Mouse (Mus musculus) thymus, postnatal 4 days (tissue): ENCODE data around the gene Bbip1.
"Not testable (repeated sequence)": the region's sequence is repeated elsewhere in the genome, so short reads cannot be mapped to it uniquely, and the experiment has no call there.

Source experiments
- DNase-seq: peaks from one replicate; pipeline ENCODE4 v3.0.0; 2021

The Bbip1 gene

GRCm38 (mm10) chr19:53943802-53944785, at the start of gene Bbip1, which contains the start of gene Shoc2:
Bbip1 (minus strand) TSS chr19:53944627.
Shoc2 (plus strand) TSS chr19:53944306.
- DNase-seq, result peak; percentile 99

- DNase-seq, result no peak
Observed at GRCm38 (mm10) chr19:53993860-53994259, 49.4 kb upstream of the Bbip1 start.

DNA sequence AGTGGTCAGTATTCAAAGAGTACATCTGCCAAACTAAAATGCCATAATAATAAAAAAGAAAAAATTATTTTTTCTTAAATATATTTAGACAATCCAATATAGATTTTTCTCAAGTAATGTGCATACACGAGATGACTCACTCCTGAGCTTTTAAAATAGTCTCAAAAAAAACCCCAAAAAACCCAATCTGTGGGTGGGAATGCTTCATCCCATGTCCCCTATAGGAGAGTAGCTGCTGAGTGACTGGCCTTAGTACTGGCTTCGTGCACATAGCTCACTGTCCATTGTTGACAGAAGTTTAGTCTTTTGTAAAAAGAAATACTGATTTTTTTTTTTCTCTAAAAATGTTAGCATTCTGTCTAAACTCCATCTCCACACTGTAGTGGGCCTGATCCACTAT, 46.1 kb upstream of the Bbip1 start:
- DNase-seq, result no peak

DNA sequence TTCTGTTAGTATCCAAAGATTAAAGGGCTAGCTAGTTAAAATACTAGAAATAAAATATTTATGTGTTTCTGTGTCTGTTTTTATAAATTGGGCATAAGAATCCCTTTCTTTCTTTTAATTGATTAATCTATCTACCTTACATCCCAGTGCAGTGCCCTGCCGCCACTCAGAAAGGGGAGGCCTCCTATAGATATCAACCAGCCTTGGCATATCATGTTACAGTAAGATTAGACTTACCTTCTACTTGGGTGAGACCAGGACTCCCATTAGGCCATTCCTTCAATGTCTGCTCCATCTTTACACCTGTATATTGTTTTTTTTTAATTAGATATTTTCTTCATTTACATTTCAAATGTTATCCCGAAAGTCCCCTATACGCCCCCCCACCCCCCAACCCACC, 40.2 kb upstream of the Bbip1 start:
- no peak for DNase-seq

DNA sequence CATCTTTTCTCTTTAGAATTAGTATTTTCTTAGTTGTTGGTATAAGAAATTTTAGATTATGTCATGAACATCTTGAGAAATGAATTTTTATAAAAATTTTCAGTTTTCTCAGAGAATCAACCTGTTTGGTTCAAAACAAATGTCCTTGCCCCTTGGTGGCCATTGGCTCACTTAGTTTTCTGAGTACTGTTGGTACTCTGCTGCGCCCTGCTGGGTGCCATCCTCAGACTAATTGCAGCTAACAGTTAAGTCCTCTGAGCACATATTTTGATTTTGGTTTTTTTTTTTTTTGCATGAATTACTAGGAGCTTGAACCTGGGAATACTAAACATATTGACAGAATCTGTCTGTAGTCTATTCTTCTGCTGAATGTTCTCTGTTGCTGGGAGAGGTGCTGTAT, 38.9 kb upstream of the Bbip1 start:
- DNase-seq, result peak; percentile 36

- DNase-seq, result no peak
Observed at GRCm38 (mm10) chr19:53982041-53982440, 37.6 kb upstream of the Bbip1 start.

GRCm38 (mm10) chr19:53973656-53974055, 29.2 kb upstream of the Bbip1 start:
- no peak for DNase-seq

- DNase-seq, result no peak
Observed at GRCm38 (mm10) chr19:53971938-53972337, 27.5 kb upstream of the Bbip1 start.

- DNase-seq, result no peak
Observed at GRCm38 (mm10) chr19:53969226-53969625, 24.8 kb upstream of the Bbip1 start.

DNA sequence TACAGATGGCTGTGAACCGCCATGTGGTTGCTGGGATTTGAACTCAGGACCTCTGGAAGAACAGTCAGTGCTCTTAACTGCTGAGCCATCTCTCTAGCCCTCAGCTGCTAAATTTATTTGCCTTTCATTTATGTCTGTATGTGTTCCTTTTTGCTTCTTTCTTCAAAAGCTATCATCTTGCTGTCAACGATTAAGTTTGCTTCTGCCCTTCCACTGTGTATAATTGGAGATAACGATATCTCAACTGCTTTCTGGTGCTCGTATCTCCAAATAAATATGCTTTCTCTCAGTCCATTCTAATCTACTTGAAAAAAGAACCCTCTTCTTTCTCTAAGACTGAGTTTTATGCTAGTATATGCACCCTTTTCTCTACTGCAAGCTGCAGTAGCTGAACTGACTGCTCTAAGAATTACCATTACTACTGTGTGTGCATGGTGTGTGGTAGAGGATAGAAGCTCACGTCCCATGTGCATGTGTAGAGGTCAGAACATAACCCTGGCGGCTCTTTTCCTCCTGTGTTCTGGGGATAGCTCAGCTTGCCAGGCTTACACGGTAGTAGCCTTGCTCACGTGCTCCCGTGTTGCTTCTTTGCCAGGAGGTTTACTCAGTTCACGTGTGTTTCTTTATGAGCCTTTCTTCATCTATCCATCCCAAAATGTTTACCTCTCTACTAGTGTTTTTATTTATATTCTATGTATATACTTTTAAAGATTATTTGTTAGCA, 20.6 kb upstream of the Bbip1 start:
- DNase-seq, result no peak

GRCm38 (mm10) chr19:53964347-53964746, 19.9 kb upstream of the Bbip1 start:
- not testable (repeated sequence) for DNase-seq

DNA sequence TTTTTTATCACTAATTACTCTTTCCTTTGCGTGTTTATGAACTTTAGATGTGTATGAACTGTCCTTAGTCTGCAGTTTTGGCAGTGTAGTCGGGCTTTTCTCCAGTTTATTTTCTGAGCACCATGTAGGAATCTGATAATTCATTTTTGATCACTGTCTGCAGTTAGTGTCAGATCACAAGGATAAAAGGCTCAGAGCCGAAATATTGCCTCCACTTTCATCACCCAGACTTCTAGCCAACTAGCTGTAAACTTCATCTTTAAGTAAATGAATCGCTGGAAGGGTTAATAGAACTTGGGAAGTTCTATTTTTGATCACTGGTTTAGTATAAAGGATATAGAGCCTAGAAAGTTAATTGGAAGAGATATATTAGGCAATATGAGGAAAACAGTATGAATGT, 18.1 kb upstream of the Bbip1 start:
- no peak for DNase-seq

DNA sequence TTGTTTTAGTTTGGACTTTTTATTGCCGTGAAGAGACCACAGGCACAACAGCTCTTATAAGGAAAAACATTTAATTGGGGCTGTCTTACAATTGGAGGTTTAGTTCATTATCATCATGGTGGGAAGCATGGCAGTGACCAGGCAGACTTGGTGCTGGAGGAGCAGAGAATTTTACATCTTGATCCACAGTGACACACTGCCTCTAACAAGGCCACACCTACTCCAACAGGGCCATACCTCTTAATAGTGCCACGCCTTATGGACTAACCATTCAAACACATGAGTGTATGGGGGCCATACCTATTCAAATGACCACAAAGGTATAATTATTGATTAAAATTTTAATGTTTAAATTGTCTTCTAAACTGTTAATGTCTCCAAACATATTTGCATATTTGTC, 13.1 kb upstream of the Bbip1 start:
- no peak for DNase-seq

- peak; percentile 68 for DNase-seq
Observed at GRCm38 (mm10) chr19:53945171-53946042, 980 bp upstream of the Bbip1 start.

DNA sequence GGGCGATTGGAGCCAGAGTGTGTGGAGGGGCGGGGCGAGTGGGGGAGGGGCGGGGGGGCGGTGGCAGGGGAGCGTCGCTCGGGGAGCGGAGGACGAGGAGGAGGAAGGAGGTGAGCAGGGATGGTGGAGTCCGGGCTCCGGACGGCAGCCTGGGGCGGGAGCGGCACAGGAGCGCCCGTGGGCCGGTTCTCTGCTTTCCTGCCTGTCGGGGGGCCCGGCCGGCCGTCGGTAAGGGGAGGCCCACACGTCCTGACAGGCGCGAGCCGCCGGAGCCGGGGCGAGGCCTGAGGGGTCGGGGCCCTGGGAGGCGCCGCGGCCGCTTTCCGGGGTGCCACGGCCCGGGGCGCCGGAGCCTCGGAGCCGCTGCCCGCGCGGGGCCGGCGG, 351 bp upstream of the Bbip1 start:
- no peak for DNase-seq

GRCm38 (mm10) chr19:53942342-53942741, 2.1 kb downstream of the Bbip1 start:
- no peak for DNase-seq

GRCm38 (mm10) chr19:53941139-53941538, 3.3 kb downstream of the Bbip1 start:
- DNase-seq, result no peak

- no peak for DNase-seq
Observed at GRCm38 (mm10) chr19:53939467-53939866, 5.0 kb downstream of the Bbip1 start.

- no peak for DNase-seq
Observed at GRCm38 (mm10) chr19:53934046-53934445, 10.4 kb downstream of the Bbip1 start.

- DNase-seq, result no peak
Observed at GRCm38 (mm10) chr19:53933050-53933449, 11.4 kb downstream of the Bbip1 start.

DNA sequence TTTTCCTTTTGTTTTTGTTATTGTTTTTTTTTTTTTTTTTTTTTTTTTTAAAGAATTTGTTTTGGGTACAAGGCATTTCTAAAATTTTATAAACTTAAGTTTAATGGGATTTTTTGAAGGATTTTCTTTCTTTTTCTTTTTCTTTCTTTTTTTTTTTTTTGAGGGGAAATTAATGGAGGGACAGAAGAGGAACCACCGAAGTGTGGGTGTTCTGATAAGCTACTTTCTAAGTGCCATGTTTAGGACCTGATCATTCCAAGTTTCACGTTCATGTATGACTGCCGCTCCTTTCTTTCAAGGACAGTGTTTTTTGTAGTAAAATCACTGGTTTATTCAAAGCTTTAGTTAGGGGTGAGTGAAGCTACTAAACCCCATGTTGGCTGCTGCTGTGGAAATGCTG, 15.2 kb downstream of the Bbip1 start:
- DNase-seq, result no peak

- no peak for DNase-seq
Observed at GRCm38 (mm10) chr19:53926705-53927104, 17.7 kb downstream of the Bbip1 start.

DNA sequence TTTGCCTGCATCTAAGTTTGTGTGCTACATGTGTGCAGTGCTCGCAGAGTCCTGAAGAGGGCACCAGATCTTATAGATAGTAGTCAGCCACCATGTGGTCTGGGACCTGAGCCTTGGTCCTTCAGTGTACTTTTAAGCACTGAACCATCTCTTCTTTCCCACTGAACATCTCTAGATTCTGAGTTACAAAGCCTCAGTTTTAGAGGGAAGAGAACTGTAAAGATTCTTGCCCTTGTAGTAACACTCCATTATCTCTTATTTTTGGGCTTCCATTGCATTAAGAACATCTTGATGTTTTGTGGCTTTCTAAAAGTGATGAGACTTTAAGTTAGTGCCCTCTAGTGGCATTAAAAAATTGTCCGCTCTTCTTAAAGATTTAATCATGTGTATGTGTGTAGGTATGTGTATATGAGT, 19.1 kb downstream of the Bbip1 start:
- DNase-seq, result peak; percentile 75
